Mouse (Mus musculus): ENCODE data around the gene Best1.

- TF ChIP-seq CTCF (IDR thresholded peaks at IDR 0.05; ENCODE audit: borderline replicate concordance, extremely low read depth, insufficient read depth, insufficient read length) = no peak
- no peak for TF ChIP-seq POLR2A (IDR thresholded peaks at IDR 0.05; ENCODE audit: borderline replicate concordance, extremely low read depth, insufficient read depth, insufficient read length, poor library complexity, severe bottlenecking)
Observed at GRCm38 (mm10) chr19:9946986-9947385, 54.4 kb downstream of the Best1 start.
